Mouse (Mus musculus) retina, embryonic 14.5 days (tissue): ENCODE data around the gene Kif16b.

ENCODE experiments used
- DNase-seq: peaks from one replicate; pipeline ENCODE4 v3.0.0-alpha.2; 2015; ENCODE audit warnings: low spot score

The Kif16b gene

DNA sequence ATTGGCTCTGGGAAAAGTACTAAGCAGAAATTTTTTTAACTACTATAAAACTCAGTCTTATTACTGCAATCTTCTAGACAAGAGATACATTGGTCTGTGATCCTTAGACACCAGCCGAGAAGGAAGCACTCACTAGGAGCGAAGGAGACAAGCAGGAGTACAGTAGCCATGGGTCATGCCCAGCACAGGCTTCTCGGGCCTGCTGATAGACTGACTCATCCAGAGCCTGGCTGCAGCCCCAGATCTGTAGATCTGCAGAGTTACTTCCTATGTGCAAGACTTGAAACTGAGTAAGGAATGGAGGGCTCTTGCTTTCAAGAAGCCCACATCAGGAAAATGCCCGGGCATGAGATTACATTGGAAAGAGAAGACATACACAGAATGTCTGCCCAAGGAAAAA, 169.0 kb downstream of the Kif16b start:
- DNase-seq = no peak

DNA sequence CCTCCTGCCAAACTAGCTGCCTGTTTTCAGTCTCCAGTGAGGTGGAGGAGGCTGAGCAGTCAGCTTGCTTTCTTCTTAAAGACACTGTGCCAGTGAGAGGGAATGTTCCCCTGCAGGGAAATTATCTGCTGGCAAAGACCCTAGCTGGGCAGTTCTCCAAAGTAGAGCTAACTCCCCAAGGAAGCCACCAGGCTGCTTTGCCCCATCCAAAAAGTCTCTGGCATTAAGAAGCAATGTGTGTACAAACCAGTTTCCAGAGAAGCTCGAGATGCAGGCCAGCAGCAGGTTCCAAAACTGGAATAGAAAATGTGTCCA, 169.6 kb downstream of the Kif16b start:
- DNase-seq = no peak

DNA sequence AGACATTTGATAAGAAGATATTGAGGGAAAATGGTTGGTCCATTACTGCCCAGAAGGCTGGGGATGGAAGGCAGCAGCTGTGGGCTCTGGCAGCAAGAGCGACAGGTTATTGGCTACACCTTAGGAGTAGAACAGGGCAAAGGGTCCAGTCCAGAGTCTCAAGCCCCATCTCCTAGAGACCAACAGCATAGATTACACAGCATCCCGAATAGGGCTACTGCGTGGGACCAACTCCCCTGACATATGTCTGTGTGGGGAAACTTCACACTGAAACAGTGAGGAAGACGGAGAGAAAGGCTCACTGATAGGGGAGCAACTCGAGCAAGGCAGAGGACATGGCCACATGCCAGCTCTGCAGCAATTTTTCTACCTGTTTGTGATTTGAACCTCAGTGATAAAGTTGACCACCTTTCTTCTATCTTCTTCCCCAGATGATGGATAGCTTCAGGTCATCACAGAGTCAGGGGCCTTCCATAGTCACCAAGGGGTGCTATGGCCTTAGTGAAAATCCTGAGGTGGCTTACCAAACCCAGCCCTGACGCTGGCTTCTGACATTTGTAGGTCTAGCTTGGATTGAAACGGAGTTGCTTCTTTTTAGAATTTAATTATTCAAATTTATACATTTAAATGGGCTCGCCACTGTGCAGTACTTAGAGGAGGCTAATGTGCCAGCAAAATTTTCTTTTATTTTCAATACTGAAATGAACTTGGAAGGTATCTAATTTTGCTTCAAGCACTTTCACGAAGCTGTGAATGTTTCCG, 170.1 kb downstream of the Kif16b start:
- no peak for DNase-seq

DNA sequence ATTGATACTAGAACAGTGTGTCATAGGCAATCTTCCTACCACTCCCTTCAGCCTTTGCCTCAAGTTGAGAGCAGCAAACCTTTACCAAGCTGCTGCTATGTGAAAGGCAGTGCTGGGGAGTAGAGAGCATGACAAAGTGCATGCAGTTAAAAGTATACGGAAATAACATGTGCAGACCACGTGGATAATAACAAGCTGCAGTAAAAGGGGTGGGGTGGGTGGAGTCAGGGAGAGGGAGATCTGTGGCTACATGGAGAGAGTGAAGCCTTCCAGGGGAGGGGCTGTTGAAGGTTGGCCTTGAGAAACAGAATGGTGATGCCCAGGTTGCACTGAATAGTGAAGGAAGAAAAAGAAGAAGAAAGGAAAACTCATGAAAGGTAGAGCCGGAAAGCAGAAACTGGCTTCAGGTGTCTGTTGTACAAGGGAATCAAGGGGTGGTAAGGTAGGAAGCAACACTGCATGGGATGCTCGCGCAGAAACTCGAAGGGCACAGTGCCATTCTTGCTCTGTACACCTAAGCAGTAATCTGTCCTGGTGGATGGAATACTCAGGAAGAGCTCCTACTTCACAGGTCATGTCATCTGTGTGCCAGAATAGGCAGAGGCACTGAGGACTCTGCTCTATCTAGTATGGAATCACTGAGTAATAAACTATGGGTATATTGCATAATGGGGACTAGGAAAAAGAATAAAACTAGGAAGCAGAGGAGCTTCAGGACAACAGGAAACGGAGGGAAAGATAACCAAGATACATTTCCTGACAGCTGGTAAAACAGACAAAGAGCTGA, 176.9 kb downstream of the Kif16b start:
- DNase-seq = no peak

DNA sequence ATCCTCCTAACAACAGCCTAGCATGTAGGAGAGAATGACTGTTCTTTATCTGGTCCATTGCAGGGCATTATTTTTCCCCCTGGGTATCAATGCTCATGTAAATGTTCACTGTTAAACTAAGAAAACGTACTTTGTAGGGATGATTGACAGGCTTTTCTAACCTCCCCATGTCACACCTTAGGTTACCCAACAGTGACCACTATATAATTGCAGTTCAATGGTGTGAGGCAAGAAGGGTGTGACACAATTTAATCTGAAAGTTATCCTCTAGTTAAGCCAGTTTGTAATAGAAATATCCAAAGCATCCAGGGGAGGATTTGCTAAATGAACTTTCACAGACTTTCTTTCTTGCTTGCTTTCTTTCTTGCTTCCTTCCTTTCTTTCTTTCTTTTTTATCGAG, 181.2 kb downstream of the Kif16b start:
- no peak for DNase-seq

DNA sequence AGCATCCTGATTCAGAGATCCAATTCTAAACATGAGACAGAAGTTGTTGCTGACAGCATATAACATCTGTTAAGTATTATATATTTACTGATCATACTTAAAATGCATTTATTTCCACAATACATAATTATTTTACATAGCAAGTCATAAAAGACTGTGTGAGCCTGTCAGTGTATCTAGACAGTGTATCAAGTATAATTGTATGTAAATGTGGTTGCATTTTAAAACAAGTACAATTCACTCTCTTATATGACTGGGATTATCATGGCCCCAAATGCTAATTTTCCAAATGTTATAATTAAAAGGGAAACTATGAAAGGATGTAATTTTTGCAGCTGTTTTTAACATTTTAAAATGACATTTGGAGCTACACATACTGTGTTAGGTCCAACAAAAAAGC, 182.3 kb downstream of the Kif16b start:
- DNase-seq = no peak

DNA sequence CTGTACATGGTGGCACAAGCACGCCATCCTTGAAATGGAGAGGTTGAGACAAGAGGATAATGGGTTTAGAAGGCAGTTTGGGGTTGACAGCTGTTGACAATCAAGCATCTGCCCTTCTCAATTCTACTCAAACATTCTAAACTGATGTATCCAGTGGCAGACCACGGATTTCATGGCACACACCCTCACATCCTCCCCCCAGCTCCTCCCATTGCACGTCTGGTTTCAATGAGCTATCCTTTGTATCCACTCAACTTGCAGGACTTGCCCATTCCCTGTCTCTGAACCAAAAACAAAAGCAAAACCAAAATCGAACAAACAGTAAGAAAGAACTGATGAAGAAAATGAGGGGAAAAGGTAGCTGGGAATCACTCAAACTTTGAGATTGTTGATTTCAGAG, 183.7 kb downstream of the Kif16b start:
- no peak for DNase-seq

DNA sequence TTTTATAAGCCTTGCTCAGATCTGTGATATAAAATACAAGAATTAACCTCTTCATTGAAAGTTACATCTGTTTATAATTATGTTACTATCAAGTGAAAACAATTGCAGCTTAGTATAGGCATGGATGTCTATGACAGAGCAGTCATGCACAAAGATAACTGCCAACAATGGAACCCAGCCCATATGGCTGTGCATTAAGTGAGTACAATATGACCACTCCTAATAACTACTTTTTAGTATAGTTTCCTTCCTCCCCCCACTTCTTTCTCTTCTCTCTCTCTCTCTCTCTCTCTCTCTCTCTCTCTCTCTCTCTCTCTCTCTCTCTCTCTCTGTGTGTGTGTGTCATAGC, 185.4 kb downstream of the Kif16b start:
- DNase-seq = no peak

DNA sequence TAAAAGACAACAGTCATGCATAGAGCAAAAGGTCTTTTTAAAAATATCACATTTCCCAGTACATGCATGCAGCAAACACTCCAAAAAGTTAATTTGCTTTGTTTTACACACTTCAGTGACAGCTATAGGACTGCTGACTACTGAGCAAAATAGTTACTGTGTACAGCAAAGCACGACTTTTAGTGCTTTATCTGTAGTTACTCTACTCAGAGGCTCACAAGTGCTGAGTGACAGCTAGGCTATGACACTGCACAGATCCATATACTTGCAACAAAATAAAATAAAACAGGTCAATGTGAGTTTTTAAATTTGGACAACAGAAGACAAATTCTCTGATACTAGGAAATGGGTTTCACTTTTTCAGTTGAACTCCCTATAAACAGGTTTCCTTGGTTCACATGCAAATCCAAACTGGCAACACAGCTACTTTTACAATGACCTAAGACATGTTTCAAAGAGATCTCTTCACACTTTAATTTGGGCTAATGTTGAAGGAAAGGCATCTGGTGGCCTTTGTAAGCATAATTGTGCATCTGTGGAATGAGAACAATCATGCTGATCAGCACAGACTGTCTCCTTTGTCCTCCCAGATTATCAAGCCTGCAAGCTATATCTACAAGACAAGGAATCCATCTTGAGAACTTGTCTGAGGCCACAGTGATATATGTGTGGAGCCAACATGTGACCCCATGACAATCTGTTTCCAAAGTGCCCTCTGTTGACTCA, 186.0 kb downstream of the Kif16b start:
- peak; percentile 32 for DNase-seq

DNA sequence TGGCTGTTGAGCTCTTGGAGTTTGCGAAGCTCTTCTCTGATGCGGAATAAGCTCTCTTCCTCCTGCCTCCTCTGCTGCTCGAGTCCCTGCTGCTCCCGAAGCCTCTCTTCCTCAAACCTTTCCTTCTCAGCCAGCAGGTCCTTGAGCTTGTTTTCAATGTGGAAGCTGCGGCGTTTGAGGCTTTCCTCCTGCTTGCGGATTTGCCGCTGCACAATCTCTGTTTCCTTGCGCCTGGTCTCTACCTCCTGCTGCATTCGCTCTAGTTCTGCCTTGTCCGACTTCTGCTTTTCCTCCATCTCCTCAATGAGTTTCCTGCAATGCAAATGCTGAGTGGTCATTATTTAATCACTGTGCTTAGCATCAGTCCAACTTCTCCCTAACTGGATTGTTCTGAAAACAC, 188.6 kb downstream of the Kif16b start:
- no peak for DNase-seq

DNA sequence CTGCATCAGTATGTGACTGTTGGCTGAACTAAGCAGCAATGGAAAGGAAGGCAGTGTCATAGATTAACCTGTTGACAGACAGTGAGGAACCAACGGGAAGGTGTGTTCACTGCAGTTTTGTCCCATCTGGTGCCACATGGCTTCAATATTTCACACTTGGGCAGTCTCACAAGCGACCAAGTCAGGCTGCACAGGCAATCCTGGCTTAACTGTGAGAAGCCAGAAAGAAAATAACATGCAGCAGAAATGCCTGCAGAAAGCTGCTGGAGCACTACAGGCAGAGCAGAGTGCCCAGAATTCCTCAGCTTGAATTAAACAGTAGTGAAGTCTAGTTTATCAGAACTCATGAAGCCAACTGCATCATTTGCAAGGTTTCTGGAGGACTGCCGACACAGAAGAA, 192.0 kb downstream of the Kif16b start:
- no peak for DNase-seq

DNA sequence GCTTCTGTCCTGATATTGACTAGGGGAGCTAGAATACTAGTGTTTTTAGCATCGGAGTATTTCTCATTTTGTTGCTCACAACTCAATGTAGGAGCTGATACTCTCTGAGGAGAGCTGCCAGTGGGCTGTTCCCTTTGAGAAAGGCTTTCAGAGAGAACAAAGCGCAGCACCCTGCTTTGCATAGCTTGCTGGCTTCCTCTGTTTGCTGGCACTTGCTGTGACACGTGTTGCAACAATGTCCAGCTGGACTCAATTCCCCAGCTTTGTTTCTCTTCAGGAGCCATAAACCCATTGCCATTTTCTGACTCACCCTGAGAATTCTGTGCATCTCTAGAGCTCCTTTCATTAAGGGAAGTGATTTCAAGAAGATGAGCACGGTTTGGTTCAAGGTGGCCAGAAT, 200.6 kb downstream of the Kif16b start:
- DNase-seq = no peak

DNA sequence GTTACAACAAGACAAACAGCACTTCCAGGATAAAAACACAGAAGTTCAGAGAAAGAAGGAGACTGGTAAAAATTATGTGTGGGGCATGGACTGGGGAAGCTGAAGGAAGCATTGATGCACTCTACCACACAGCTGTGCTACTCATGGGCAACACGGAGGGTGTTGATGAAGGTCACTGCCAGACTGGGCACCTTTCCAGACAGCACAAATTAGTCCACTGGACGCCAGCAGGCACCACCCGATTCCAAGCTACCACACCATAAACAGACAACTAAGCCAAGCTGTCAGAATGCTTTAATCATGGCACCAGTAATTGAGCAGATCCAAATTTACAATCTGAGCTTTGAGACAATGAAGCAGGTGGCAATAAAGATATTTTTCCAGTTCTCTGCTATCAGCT, 202.7 kb downstream of the Kif16b start:
- DNase-seq = no peak

DNA sequence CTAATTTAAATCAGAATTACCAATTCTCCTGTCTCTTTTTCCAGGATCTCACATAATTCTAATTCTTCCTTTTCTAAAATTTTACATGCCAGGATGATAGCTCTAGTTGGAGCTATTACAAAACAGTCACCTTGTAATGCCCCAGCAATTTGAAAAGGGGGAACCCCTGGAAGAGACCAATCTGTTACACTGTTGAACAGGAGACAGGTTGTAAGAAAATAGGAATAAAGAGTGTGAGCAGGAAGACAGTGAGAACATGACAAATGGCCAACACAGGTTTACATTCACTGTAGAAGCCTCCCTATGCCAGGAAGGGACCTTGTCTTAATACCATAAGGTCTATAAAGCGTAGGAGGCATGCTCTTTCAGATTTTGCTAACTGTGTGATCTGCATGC, 206.4 kb downstream of the Kif16b start:
- no peak for DNase-seq

DNA sequence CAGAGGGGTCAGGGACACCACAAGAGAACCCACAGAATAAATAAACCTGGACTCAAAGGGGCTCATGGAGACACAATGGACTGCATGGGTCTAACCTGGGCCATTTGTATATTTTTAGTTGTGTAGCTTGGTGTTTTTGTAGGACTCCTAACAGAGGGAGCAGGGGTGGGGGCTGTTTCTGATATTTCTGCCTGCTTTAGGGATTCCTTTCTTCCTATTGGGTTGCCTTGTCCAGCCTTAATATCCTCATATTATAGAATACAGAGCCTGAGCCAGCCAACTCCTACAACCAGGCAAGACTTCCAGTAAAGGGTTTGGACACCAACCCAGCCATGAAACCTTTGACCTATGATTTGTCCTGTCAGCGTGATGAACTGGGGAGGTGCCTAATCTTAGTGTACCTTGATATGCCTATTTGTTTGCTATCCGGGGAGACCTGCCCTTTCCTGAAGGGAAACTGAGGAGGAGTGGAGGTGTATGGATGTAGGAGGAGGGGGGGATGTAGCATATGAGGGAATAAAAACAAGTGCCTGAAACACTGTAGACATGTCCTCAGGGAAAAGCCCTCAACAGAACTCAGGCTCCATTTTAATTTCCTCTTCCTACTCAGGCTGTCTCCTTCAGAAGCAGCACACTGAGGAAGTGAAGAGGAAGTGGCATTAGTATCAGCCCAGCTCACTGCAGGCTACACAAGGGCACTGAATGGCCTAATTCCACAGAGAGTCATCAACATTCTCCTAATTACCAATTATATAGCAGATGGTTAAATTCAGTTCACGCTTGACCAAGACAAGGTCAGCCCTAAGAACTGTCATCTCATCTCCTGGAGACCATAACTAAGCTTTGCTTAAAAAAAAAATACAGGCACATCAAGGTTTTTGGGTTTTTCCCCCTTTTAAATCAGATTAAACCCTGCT, 207.1 kb downstream of the Kif16b start:
- DNase-seq = peak; percentile 73

DNA sequence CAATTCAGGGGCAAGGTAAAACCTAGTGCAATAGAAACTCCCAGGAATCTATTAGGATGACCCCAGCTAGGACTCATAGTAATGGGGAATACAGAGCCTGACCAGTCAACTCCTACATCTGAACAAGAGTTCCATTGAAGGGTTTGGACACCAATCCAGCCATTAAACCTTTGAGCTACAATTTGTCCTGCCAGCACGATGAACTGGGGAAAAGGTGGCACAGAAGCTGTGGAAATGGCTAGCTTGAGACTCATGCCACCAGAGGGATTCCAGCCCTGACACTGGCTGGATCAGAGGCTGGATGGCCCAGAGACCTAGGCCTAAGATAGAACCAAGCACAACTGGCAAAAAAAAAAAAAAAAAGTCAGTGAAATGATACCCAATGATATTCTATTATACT, 207.9 kb downstream of the Kif16b start:
- no peak for DNase-seq

DNA sequence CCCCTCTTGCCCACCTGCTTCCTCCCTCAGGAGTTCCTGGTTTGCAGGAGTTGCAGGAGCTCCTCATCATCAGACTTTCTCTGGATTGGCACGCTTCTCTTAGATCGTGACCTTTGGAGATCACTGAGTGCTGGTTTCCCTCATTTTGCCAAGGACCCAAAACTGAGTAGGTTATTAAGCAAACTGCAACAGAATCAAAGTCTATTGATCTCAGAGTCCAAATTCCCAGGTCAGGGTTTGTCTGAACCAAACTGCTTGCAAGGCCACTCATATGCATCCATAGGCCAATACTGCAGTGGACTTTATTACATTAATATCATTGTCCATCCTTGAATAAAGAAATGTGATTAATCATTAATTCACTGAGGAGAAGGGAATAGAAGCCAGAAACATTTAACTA, 211.8 kb downstream of the Kif16b start:
- DNase-seq = no peak

DNA sequence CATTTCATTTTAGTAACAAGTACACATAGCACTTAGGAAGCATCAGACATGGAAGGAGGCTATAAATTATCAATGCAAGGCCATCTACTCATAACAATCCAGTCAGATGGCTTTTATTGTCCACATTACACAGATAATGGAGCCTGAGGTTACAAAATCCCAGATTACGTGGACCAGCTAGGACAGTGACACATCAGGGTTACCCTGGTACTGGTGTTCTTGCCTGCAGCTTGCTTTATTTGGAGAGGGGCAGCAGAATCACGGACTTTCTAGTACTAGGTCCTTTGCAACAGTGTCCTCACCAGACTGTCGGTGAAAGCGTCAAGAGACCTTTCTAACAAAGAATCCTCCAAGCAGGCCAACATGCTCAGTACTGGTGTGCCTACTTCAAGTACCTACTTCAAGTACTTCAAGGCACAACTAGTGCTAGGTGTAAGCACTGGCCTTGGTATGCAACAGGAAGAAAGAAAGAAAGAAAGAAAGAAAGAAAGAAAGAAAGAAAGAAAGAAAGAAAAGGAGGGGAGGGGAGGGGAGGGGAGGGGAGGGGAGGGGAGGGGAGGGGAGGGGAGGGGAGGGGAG, 213.3 kb downstream of the Kif16b start:
- DNase-seq = no peak

DNA sequence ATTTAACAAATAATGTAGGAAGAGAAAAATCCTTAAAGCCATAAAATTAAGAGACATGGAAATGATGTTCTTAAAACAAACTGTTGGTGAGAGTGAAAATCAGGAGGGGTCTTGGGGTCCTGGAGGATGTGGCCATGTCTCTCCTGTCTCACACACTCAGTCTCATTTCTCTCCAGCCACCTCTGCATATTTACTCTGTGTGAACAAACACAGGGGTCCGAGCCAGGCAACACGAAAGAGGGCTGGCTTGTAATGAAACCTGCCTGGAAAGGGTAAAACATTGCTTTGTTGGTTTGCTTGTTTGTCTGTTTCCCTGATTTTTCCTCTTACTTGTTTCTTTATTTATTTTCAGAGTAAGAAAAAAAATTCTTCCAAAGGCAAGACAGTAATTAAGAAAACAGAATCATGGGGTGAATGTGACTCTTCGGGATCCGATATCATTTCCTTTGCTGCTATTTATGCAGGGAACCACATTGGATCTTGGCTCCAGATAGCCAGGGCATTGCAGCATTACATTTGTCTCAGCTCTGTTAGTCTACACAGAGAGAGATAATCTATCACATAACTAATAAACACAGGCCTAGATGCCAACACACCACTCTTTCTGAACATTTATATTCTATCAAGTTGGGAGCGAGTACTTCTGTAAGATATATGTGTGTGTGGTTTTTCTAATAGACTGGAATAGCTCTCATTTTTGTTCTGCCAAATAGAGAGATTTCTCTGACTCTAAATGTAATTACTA, 218.2 kb downstream of the Kif16b start:
- DNase-seq = no peak

DNA sequence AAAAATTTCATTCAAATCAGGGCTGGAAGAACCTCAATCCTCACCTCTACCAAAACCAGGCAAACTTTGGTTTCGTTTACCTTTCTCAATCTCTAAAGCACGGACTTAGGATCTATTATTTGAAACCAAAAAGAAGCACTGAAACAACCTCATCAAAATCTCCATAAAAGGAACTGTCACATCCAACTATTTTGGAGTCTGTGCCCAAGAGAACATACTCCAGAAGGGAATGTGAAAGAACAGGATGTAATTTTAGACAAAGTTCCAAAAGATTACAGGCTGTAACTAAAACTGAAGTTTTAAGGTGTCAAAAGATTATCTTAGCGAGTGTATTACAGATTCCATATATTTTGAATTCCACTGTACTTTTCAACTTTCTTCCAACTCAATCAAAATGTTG, 232.9 kb downstream of the Kif16b start:
- DNase-seq = no peak

DNA sequence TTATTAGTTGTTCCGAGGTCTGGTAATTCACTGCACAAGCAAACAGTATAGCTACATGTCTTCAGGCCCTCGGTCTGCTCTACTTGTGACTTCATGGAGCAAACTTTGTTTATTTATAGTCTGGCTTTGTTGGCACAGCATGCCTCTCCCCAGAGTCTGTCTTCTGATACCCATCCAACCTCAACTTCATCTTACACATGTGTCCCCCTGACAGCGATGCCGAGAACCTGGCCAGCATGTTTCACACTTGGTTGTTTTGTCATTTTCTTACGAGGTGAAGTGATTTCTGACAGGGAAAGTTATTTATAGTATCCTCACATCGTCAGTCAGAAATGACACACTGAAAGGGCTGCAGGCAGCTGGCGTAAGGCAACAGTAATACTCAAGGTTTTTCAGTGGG, 249.7 kb downstream of the Kif16b start:
- no peak for DNase-seq
